ENCODE assay signal across 8 mouse cellular contexts in the genomic region with DNA sequence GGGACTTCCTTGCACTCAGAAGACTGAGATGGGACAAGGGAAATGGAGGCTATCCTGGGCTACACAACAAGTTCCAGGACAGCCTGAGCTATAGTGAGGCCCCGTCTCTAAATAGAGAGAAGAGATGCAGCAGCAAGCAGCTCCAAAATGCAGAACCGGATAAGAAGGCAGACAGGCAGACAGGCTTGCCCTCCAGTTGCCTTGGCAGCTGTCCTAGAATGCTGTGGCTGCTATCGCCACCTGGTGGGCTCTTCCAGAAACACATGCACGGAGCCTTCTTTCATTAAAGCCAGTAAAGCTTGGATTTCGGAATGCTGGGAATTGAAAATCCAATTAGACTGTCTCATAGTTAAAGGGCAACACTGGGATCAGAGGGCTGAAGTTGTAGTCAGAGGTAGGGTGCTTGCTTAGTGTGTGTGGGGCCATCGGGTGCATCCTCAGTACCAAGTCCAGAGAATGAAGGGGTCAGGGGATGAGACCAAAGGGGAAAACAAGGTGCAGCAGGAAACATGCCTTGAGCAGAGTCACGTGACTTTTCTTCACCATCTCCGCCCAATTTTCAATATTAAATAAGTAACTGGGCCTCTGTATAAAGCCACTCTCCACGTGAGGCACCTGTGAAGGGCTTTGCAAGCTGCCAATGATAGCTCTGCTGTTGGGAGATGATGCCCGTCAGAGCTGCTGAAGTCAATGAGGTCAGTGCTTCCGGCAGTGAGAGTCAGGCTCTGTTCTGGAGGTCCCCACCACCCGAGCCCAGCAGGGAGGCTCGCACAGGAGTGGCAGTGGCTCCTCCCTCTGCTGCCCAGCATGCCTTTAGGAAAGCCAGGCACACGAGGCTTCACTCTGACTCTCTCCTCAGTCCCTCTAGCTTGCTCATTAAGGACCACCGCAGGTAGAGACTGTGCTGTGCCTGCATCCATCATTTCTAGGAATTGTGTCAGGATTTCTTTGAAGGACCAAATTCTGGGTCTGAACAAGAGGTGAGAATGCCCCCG.
DNase-seq lines count a peak whose midpoint lies in the region; ATAC-seq and TF ChIP-seq lines count a peak whose summit lies in the region.

No protein-coding gene starts in this region.

- TF ChIP-seq POLR2A in liver, adult 2 months (IDR thresholded peaks at IDR 0.05; ENCODE audit: extremely low read depth, insufficient read depth, low read length) = no peak

- H3K4me3 ChIP-seq in forebrain, embryonic 10.5 days = no peak overlapping the region
- no peak overlapping the region for H3K4me3 ChIP-seq in heart, embryonic 14.5 days (ENCODE audit: control insufficient read depth in 1 of 2, insufficient read depth in 1 of 2, low read depth in 1 of 2, low read length in 2 of 2)
- no peak overlapping the region for H3K4me3 ChIP-seq in kidney, embryonic 16.5 days (ENCODE audit: low read length)
- H3K4me3 ChIP-seq in liver, adult 2 months (ENCODE audit: insufficient read depth, low read depth, low read length) = no peak overlapping the region
- H3K4me3 ChIP-seq in stomach, embryonic 14.5 days (ENCODE audit: low read depth, low read length) = no peak overlapping the region

- peak; percentile 95 for TF ChIP-seq CTCF in liver, adult 2 months (IDR thresholded peaks at IDR 0.05; ENCODE audit: low read depth, low read length)

- H3K4me2 ChIP-seq in heart, embryonic 14.5 days (ENCODE audit: low read length) = peak overlapping the region; percentile 11; the same call in 1 of the 2 replicates
- no peak overlapping the region for H3K4me2 ChIP-seq in kidney, embryonic 16.5 days (replicated peaks; ENCODE audit: low read depth, low read length)
- no peak overlapping the region for H3K4me2 ChIP-seq in stomach, embryonic 14.5 days (replicated peaks; ENCODE audit: low read depth, low read length)

- 19% methylated on average over 16 of the region's 16 CpGs for WGBS in forebrain, embryonic 10.5 days
- WGBS in heart, embryonic 14.5 days = 21% methylated on average over 16 of the region's 16 CpGs
- 26% methylated on average over 16 of the region's 16 CpGs for WGBS in kidney, embryonic 16.5 days
- 34% methylated on average over 16 of the region's 16 CpGs for WGBS in liver, adult 2 months
- WGBS in stomach, embryonic 14.5 days = 25% methylated on average over 16 of the region's 16 CpGs

- H3K27me3 ChIP-seq in forebrain, embryonic 10.5 days (ENCODE audit: poor library complexity, severe bottlenecking) = peaks cover 36% of the 10 kb centered on the region
- 0 out of 2 replicates have a peak, but pooled peaks cover 2% of the 10 kb centered on the region for H3K27me3 ChIP-seq in heart, embryonic 14.5 days (ENCODE audit: control insufficient read depth, insufficient read depth, low read length)
- H3K27me3 ChIP-seq in kidney, embryonic 16.5 days (ENCODE audit: insufficient read depth, low read length) = no peaks in the 10 kb centered on the region
- H3K27me3 ChIP-seq in liver, adult 2 months (ENCODE audit: control insufficient read depth, insufficient read depth, low read length) = no peaks in the 10 kb centered on the region
- no peaks in the 10 kb centered on the region for H3K27me3 ChIP-seq in stomach, embryonic 14.5 days (ENCODE audit: control insufficient read depth, insufficient read depth, low read length)

- no peak overlapping the region for H3K9ac ChIP-seq in heart, embryonic 14.5 days (ENCODE audit: low read length)
- H3K9ac ChIP-seq in kidney, embryonic 16.5 days (replicated peaks; ENCODE audit: low read length) = no peak overlapping the region
- H3K9ac ChIP-seq in liver, adult 2 months (ENCODE audit: low read depth, low read length) = no peak overlapping the region
- no peak overlapping the region for H3K9ac ChIP-seq in stomach, embryonic 14.5 days (replicated peaks; ENCODE audit: low read depth, low read length)

- ATAC-seq in heart, embryonic 14.5 days (ENCODE audit: insufficient number of reproducible peaks, insufficient read depth, low FRiP score, low read depth) = no peak
- ATAC-seq in kidney, embryonic 16.5 days (ENCODE audit: low FRiP score, low TSS enrichment) = 0 out of 2 replicates have a peak, but pooled peaks have one; percentile 22
- ATAC-seq in stomach, embryonic 14.5 days (ENCODE audit: insufficient number of reproducible peaks, insufficient read depth, low FRiP score, low read depth) = peak; percentile 57; the same call in 1 of the 2 replicates

- peaks cover 11% of the 10 kb centered on the region for H3K4me1 ChIP-seq in forebrain, embryonic 10.5 days
- H3K4me1 ChIP-seq in heart, embryonic 14.5 days (ENCODE audit: control insufficient read depth in 2 of 2, insufficient read depth in 2 of 2, low read length in 2 of 2) = peaks cover 12 to 34% of the 10 kb centered on the region in 2 experiments
- H3K4me1 ChIP-seq in kidney, embryonic 16.5 days (ENCODE audit: insufficient read depth, low read length) = peaks cover 5% of the 10 kb centered on the region
- peaks cover 2% of the 10 kb centered on the region; the same call in 1 of the 2 replicates for H3K4me1 ChIP-seq in liver, adult 2 months (ENCODE audit: control insufficient read depth, insufficient read depth, low read length)
- H3K4me1 ChIP-seq in stomach, embryonic 14.5 days (ENCODE audit: control insufficient read depth, insufficient read depth, low read length) = no peaks in the 10 kb centered on the region

- DNase-seq in CD4-positive, CD25-positive, alpha-beta regulatory T cell, adult 2 months (ENCODE audit: low read depth, low spot score) = peak; percentile 61
- DNase-seq in c-Kit-positive CD71-negative TER-119-negative erythroid progenitor cells, embryonic 14.5 days (ENCODE audit: low read depth) = peak; percentile 33
- DNase-seq in forebrain, embryonic 10.5 days (ENCODE audit: extremely low spot score, low spot score) = peak; percentile 78
- DNase-seq in liver, adult 2 months (ENCODE audit: extremely low read depth, low read depth, low spot score) = peak; percentile 44
- peak; percentile 83 for DNase-seq in neural tube, embryonic 10.5 days (ENCODE audit: extremely low spot score, low spot score)

- H3K27ac ChIP-seq in forebrain, embryonic 10.5 days = no peak overlapping the region
- H3K27ac ChIP-seq in heart, embryonic 14.5 days (replicated peaks in 1 of 2; ENCODE audit: control insufficient read depth in 1 of 2, insufficient read depth in 1 of 2, low read depth in 2 of 2, low read length in 2 of 2) = no peak overlapping the region
- H3K27ac ChIP-seq in kidney, embryonic 16.5 days (ENCODE audit: low read length) = no peak overlapping the region
- H3K27ac ChIP-seq in liver, adult 2 months (replicated peaks; ENCODE audit: insufficient read depth, low read depth, low read length) = no peak overlapping the region
- H3K27ac ChIP-seq in stomach, embryonic 14.5 days (ENCODE audit: low read length) = no peak overlapping the region

- H3K36me3 ChIP-seq in forebrain, embryonic 10.5 days (replicated peaks) = no peaks in the 10 kb centered on the region
- no peaks in the 10 kb centered on the region for H3K36me3 ChIP-seq in heart, embryonic 14.5 days (ENCODE audit: control insufficient read depth, insufficient read depth, low read length)
- H3K36me3 ChIP-seq in kidney, embryonic 16.5 days (ENCODE audit: insufficient read depth, low read length) = no peaks in the 10 kb centered on the region
- H3K36me3 ChIP-seq in liver, adult 2 months (ENCODE audit: control insufficient read depth, insufficient read depth, low read length) = no peaks in the 10 kb centered on the region
- H3K36me3 ChIP-seq in stomach, embryonic 14.5 days (ENCODE audit: control insufficient read depth, insufficient read depth, low read length) = no peaks in the 10 kb centered on the region

- no peaks in the 10 kb centered on the region for H3K79me2 ChIP-seq in liver, adult 2 months (ENCODE audit: control insufficient read depth, insufficient read depth, low read length)

- no peaks in the 10 kb centered on the region for H3K9me3 ChIP-seq in forebrain, embryonic 10.5 days
- H3K9me3 ChIP-seq in heart, embryonic 14.5 days (ENCODE audit: control insufficient read depth, low read length) = no peaks in the 10 kb centered on the region
- H3K9me3 ChIP-seq in kidney, embryonic 16.5 days (ENCODE audit: low read length) = no peaks in the 10 kb centered on the region
- H3K9me3 ChIP-seq in stomach, embryonic 14.5 days (ENCODE audit: control insufficient read depth, low read depth, low read length) = no peaks in the 10 kb centered on the region

Comparison
In these comparisons a context has a peak if more than half of its experiments do, and no peak if none do; other contexts are left out.
1. DNase-seq: peak in every context shown above with its lines; median percentile 83 in neural tube, embryonic 10.5 days; 78 in forebrain, embryonic 10.5 days; 61 in CD4-positive, CD25-positive, alpha-beta regulatory T cell, adult 2 months; 44 in liver, adult 2 months; 33 in c-Kit-positive CD71-negative TER-119-negative erythroid progenitor cells, embryonic 14.5 days.